Mouse (Mus musculus) embryonic fibroblast, embryonic 13.5 days (primary cell): ENCODE data around the gene Cds1. TPM values are rescaled to one million over a fixed set of nuclear protein-coding genes. Genes with fewer than 3 reads are reported as not detected.
A peak's percentile ranks its signal among the peaks of the same experiment; 100 is the strongest.

ENCODE experiments used
- H3K27ac ChIP-seq: 2 replicates; pipeline ENCODE4 v1.5.1; 2012; ENCODE audit warnings: low read length, control low read depth, inconsistent platforms; ENCODE audit not compliant: insufficient read depth
- H3K4me1 ChIP-seq: 2 replicates; pipeline ENCODE4 v1.6.1; 2011; ENCODE audit warnings: low read length; ENCODE audit not compliant: control insufficient read depth, insufficient read depth
- H3K4me3 ChIP-seq: 2 replicates; pipeline ENCODE4 v1.5.1; 2011; ENCODE audit warnings: mild to moderate bottlenecking, control low read depth, low read length; ENCODE audit not compliant: insufficient read depth
- CTCF ChIP-seq: IDR thresholded peaks from 2 replicates; pipeline ENCODE4 v1.5.1; 2011; ENCODE audit warnings: mild to moderate bottlenecking, control low read depth, low read length, moderate library complexity, borderline replicate concordance; ENCODE audit not compliant: insufficient read depth
- POLR2A ChIP-seq: IDR thresholded peaks from 2 replicates; pipeline ENCODE4 v1.6.1; 2011; ENCODE audit warnings: low read depth, mild to moderate bottlenecking, control low read depth, low read length, moderate library complexity
- polyA plus RNA-seq: library from polyadenylated mRNA; stranded (reverse); fragments of >200 nt; gene quantifications from 2 replicates; pipeline ENCODE4 v1.2.4, GENCODE M21; 2011; ENCODE audit warnings: low read depth; ENCODE audit not compliant: missing spikeins, insufficient read length

The Cds1 gene
- polyA plus RNA-seq, result 1.4 and 3.1 TPM in 2 replicates

DNA sequence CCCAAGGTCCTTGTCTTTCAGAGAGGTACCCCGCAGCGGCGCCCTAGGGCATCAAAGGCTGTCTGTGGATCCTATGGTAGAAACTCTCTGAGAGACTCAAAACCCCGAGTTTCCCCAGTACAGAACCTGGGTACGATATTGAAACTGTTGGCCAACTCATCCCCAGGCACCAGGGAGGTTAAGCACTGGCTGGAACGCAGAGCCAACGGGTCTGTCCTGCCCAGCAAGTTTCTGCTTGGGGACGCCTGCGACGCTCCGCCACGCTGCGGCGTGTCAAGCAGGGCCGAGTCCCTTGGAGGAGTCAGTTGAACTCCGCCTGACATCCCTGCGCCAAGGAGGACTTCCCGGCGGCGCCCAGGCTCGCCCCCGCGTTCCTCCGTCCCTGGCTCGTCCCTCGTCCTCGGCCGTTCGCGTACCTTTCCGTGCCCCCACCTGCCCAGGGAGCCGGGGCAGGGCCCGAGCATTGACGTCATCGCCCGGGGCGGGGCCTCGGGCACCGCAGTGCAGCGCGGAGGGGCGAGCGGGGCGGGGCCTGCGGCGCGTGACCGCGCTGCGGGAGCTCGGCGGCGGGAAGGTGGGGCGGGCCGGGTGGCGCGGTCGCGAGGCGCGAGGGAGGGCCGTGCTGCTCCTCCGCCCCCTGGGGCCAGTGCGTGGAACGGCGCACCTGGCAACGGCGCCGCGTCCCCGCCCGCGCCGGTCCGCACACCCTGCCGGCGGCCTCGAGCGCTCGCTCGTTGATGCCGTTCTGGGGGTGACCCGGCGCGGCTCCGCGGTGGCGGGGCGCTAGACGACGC lies at the start of gene Cds1:
Gene Cds1 (plus strand): TSS at position 577 of the 794 bp plus-strand sequence.
- Histone ChIP-seq H3K27ac (no peak within 1 kb of the TSS), H3K4me3 (peak within 1 kb of the TSS; percentile 49), H3K4me1 (peaks cover 5% of the 10 kb centered on the region; the same call in 1 of the 2 replicates)
- TF ChIP-seq CTCF (no peak), POLR2A (no peak)

DNA sequence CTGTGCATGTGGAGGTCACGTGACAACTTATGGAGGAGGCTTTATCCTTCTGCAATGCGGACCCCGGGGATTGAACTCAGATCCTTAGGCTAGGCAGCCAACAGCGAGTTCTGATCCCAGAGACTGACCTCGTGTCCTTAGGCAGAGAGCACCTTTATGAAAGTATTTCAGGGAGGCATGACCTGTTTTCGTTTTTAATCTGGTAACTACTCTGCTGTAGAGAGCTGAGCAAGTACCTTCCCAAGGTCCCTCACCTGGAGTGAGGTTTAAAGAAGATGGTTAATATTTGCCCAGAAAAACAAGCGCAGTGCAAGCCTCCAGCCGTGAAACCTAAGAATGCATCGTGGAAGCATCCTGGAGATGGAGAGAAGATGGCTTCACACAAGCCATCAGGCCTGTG lies 40.7 kb upstream of the Cds1 start:
- Histone ChIP-seq H3K4me1 (no peaks in the 10 kb centered on the region), H3K4me3 (no peak overlapping the region), H3K27ac (no peak overlapping the region)
- TF ChIP-seq POLR2A, result no peak
- TF ChIP-seq CTCF, result no peak

DNA sequence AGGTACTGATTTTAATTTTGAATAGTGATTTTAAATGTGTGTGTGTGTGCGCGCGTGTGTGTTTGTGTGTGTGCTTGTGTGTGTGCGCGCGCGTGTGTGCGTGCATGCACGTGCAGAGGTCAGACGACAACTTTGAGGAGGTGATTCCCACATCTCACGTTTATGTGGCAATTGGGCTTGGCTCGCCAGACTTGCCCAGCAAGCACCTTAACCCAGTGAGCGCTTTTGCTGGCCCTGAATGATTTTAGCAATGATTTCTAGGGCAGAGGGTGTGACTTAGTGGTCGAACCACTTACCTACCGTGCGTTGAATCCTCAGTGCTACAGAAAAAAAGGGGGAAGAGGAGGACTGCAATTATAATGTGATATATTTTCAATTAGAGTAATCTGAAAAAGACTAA lies 40.2 kb upstream of the Cds1 start:
- no peak overlapping the region for H3K27ac ChIP-seq
- no peak overlapping the region for H3K4me3 ChIP-seq
- no peaks in the 10 kb centered on the region for H3K4me1 ChIP-seq
- TF ChIP-seq CTCF (no peak), POLR2A (no peak)

DNA sequence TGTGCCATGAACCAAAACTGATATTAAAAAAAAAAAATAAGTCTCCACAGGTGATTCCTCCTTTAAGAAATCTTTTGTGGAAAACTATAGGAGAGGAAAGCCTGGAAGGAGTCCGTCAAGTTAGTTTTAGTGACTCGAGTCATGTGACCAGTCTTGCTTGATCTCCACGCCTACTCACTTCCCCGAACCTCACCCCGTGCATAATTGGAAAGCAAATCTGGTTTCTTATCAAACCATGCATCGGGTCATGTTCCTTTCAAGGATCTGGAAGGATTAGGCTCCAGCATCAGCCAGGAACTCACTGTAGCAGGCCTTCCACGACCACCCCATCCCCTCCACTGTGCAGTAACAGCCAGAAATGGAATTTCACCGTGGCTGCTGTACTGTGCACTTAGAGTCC lies 39.2 kb upstream of the Cds1 start:
- Histone ChIP-seq H3K4me3 (no peak overlapping the region), H3K27ac (no peak overlapping the region), H3K4me1 (no peaks in the 10 kb centered on the region)
- TF ChIP-seq CTCF, result no peak

DNA sequence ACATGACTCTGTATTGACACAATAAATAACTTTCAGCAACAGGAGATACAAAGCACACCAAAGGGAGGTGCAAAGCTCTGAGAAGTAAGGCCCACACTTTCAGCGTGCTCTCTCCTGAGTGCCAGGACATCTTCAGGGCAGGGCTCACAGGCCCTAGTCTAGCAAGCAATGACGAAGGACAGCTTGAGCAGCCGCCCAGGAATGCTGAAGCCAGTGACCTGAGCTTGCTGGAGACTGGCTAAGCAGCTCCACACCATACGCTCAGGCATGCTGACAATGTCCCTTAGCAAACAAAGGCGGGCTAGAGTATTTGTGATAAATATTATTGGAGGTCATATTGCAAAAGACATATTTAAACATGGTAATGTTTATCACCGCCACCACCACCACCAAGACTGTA lies 38.6 kb upstream of the Cds1 start:
- H3K27ac ChIP-seq, result no peak overlapping the region
- H3K4me1 ChIP-seq, result no peaks in the 10 kb centered on the region
- TF ChIP-seq CTCF (no peak), POLR2A (no peak)
- H3K4me3 ChIP-seq, result no peak overlapping the region

DNA sequence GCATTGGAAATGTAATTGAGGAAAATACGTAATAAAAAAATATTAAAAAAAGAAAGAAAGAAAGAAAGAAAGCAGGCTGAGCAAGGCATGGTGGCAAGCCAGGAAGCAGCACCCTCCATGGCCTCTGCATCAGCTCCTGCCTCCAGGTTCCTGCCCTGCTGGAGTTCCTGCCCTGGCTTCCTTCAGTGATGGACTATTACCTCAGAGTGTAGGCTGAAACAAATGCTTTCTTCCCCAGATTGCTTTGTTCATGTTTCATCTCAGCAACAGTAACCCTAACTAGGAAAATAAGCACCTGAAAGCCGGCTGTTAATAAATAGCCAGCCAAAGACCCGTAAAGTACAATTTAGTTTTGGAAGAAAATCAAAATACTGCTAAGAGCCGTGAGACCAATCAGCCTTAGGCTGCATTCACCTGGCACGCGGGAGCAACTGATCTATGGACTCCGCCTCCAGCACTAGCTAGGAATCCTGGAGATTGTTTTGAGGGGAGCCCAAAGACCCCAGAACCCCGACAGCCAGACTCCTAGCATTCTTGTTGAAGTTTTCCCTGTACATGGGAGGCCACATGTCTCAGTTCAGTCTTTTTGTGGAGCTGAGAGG lies 36.5 kb upstream of the Cds1 start:
- TF ChIP-seq POLR2A (no peak), CTCF (no peak)
- Histone ChIP-seq H3K4me1 (no peaks in the 10 kb centered on the region), H3K27ac (no peak overlapping the region), H3K4me3 (no peak overlapping the region)

DNA sequence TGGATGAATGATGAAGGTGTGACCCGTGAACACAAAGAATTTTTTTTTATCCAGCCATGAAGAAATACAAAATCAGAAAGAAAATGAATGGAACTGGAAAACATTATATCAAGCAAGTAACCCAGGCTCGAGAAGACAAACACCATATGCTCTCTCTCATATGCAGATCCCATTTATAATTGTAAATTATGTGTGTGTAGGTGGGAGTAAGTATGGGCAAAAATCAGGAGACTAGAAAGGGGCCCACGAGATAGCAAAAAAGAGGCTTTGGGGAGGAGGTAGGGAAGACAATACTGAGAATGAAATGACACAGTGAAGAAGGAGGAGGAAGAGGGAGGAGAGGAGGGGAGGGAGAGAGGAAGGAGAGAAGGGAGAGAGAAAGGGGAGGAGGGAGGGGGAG lies 27.6 kb upstream of the Cds1 start:
- no peak for TF ChIP-seq CTCF
- no peak for TF ChIP-seq POLR2A
- no peaks in the 10 kb centered on the region for H3K4me1 ChIP-seq
- H3K4me3 ChIP-seq, result no peak overlapping the region
- H3K27ac ChIP-seq, result no peak overlapping the region

DNA sequence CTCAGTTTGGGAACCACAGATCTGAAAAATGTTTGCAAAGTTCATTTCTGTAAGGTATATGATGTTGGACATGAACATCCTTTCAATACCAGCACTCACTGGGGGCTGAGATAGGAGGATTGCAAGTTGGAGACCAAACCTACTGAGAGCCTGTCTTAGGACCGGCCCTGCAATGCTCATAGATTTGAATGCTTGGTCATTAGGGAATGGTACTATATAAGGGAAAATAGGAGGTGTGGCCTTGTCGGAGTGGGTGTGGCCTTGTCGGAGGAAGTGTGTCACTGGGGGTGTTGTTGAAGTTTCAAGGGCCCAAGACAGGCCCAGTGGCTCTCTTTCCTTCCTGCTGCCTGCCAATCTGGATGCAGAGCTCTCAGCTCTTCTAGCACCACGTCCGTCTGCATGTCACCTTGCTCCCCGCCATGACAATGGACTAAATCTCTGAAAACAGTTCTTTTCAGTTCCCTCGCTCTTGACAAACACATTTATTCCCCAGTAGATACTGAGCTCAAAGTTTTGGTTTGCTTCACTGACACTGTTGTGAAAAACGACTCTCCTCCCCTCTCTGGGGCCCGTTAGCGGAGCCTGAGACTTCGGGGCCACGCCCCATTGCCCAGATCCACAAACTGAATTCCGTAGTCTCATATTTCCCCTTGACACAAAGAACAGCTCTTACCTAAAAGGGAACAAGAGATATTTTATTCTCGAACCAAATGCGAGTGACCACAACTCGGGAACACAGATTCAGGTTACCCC lies 24.3 kb upstream of the Cds1 start:
- Histone ChIP-seq H3K27ac (no peak overlapping the region), H3K4me1 (no peaks in the 10 kb centered on the region), H3K4me3 (no peak overlapping the region)
- no peak for TF ChIP-seq CTCF
- no peak for TF ChIP-seq POLR2A

DNA sequence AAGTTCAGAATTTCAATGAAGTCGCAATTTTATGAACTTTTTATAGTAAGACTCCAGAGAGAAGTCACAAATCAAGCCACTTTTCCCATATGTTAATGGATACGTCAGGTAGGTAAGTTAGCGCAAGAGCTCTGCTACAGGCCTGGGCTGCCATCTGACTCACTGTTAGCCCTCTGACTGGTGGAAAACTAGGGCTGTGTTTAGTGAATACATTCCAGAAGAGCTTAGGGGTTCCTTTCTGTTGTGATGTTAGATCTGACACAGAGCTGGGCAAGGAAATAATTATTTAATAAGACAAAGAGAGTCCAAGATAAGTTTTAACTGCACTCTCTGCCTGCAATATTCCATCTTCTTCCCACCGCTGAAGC lies 23.7 kb upstream of the Cds1 start:
- H3K27ac ChIP-seq, result no peak overlapping the region
- TF ChIP-seq CTCF (no peak), POLR2A (no peak)
- H3K4me1 ChIP-seq, result no peaks in the 10 kb centered on the region
- no peak overlapping the region for H3K4me3 ChIP-seq

DNA sequence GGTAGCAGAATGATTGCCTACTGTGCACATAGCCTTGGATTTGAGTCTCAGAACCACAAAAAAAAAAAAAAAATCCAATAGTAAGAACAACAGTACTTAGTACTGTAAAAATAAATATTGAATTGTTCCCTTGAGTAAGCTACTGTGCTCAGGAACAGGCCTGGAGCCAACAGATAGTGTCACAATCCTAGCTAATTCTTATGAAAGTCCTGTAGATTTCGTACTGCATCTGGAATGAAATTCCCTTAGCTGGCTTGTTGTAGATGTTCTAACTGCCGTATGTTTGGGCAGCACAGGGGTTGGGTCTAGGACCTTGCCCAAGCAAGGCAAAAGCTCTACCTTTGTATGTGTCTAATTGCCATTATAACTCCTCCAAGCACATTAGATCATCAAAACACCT lies 22.9 kb upstream of the Cds1 start:
- TF ChIP-seq POLR2A (no peak), CTCF (no peak)
- Histone ChIP-seq H3K4me3 (no peak overlapping the region), H3K4me1 (no peaks in the 10 kb centered on the region), H3K27ac (no peak overlapping the region)
